Mouse (Mus musculus) brown adipose tissue, adult 24 weeks (tissue): Measurements from ENCODE around the gene Cpm. TPM values are rescaled to one million over a fixed set of nuclear protein-coding genes. Genes with fewer than 3 reads are reported as not detected.
"Not testable (repeated sequence)": the region's sequence is repeated elsewhere in the genome, so short reads cannot be mapped to it uniquely, and the experiment has no call there.

Experiments
- H3K27ac ChIP-seq: fragments of 200-500 bp; replicated peaks from 2 replicates; pipeline ENCODE4 v1.5.1; 2012; ENCODE audit warnings: low read depth, mild to moderate bottlenecking, low read length
- H3K4me1 ChIP-seq: fragments of 200-500 bp; 2 replicates; pipeline ENCODE4 v1.6.1; 2012; ENCODE audit warnings: low read length, mixed read lengths; ENCODE audit not compliant: control insufficient read depth, insufficient read depth, insufficient read length
- H3K4me3 ChIP-seq: fragments of 200-500 bp; 2 replicates; pipeline ENCODE4 v1.5.1; 2012; ENCODE audit warnings: low read depth, mild to moderate bottlenecking, low read length, moderate library complexity; ENCODE audit not compliant: insufficient read depth
- polyA plus RNA-seq: library from polyadenylated mRNA; stranded (reverse); fragments of >200 nt; gene quantifications from 2 replicates; pipeline ENCODE4 v1.2.4, GENCODE M21; 2012; ENCODE audit not compliant: missing spikeins, insufficient read depth, insufficient read length

Cpm gene
- polyA plus RNA-seq, 1 experiment: 1.1 TPM

DNA sequence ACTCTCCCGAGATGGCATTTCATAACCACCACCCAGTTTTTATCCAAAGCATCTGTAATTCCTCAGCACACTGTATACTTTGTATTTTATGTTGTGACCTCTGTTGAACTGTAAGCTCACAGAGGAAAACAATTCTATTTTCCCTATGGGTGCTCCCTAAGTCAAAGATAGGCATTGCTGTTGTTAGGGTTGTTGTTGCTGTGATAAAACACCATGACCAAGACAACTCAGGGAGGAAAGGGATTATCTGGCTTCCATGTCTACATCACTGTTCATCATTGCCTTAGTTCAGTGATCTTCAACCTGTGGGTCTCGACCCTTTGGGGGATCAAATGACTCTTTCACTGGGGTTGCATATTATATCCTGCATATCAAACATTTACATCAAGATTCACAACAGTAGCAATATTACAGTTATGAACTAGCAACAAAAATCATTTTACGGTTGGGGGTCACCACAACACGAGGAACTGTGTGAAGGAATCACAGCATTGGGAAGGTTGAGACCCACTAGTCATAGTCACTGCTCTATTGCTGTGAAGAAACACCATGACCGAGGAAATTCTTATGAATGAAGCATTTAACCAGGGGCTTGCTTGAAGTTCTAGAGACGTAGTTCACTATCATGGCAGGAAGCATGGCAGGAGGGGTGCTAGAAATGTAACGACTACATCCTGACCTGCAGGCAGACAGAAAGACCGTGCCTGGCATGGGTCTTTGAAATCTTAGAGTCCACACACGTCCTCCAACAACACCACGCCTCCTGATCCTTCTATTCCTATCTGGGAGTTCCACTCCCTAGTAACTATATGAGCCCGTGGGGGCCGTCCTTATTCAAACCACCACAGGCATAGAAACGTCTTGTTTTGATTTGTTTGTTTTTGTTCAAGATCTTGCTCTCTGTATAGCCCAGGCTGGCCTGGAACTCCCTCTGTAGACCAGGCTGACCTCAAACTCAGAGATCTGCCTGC lies 38.7 kb upstream of the Cpm start:
- H3K4me1 ChIP-seq: no peaks in the 10 kb centered on the region
- H3K4me3 ChIP-seq: no peak overlapping the region
- no peak overlapping the region for H3K27ac ChIP-seq

DNA sequence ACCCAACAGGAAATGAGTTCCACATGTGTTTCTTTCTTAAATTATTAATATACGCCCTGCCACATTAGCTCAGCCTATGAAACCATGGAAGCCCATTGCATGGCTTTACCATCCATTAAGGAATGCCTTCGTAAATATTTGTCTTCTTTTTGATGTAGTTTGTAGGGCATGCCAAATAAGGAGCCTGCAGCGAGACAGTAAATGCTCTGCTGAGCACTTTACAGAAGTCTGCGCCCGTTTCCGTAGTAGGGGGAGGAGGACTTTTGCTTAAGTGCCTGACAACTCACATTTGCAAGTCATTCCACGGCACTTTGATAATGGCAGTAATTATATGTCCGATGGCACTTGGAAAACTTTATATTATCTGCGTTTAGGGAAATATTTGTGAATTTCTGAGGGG lies 37.5 kb upstream of the Cpm start:
- H3K27ac ChIP-seq: no peak overlapping the region
- H3K4me3 ChIP-seq: no peak overlapping the region
- no peaks in the 10 kb centered on the region for H3K4me1 ChIP-seq

DNA sequence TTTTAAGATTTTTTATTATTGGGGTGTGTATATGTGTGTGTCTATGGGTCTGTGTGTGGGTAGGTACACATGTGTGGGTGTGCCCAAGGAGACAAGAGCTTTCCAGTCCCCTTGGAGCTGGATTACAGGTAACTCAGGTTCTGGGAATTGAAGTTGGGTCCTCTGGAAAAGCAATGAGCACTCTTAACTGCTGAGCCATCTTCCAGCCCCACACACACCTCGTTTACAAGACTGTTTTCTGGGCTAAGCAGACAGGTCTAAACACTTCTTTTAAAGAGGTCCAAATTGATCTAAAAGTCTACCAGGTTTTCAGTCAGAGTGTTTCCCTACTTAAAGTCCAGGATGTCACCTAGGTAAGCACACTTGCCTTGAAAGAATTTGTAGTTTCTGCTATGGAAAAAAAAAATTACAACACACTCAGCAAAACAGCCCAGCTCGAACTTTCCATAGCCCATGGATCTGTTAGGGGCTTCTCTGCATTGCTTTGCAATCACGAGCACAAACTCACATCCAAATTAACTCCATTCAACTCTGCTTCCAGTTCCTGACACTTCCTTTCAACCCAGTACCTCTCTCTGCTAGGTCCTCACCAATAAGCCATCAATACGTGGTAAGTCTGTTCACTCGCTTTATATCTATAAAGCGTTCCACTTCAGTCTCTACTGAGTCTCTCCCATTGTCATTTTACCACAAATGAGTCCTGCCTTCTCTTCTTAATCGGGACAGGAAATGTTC lies 36.8 kb upstream of the Cpm start:
- Histone ChIP-seq H3K27ac (no peak overlapping the region), H3K4me1 (no peaks in the 10 kb centered on the region), H3K4me3 (no peak overlapping the region)

DNA sequence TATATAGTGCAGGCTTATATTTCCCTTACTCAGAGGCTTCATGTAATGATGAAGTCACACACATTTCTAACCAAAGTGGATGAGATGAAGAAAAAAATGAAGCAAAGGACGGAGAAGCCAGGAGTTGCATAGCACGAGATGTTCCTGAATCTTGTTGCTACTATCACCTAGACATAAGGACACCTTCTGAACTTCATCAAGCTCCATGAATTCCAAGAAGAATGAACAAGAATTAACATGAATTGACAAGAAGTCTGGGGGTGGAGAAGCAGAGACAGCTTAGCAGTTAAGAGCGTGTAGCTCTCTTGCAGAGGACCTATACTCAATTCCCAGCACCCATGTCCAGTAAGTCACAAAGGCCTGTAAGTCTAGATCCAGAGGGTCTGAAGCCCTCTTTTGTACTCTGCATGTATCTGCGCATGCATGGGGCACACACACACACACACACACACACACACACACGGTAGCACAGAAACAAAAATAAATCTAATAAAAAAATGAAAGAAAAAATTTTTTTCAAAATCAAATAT lies 36.2 kb upstream of the Cpm start:
- Histone ChIP-seq H3K27ac (no peak overlapping the region), H3K4me1 (no peaks in the 10 kb centered on the region), H3K4me3 (no peak overlapping the region)

DNA sequence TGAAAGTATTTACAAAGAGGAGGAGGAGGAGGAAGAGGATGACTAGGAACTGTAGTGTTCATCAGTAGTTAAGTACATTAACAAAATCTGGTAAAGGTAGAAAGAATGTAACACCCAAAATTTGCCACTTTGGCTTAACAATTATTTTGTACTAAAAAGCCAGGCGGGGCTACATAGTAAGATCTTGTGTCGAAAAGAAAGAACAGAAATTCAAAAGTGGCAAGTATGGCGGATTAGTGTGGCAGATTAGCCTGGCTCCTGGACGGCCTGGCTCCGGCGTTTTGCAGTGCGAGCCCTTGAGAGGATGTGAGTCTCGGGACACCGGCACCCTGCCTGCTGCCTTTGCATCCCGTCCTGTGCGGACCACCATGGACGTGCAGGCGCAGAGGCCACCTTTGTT lies 35.4 kb upstream of the Cpm start:
- Histone ChIP-seq H3K4me1 (no peaks in the 10 kb centered on the region), H3K4me3 (no peak overlapping the region), H3K27ac (no peak overlapping the region)

GRCm38 (mm10) chr10:117594291-117594850 lies 34.9 kb upstream of the Cpm start:
- no peaks in the 10 kb centered on the region for H3K4me1 ChIP-seq
- no peak overlapping the region for H3K27ac ChIP-seq
- H3K4me3 ChIP-seq: no peak overlapping the region

DNA sequence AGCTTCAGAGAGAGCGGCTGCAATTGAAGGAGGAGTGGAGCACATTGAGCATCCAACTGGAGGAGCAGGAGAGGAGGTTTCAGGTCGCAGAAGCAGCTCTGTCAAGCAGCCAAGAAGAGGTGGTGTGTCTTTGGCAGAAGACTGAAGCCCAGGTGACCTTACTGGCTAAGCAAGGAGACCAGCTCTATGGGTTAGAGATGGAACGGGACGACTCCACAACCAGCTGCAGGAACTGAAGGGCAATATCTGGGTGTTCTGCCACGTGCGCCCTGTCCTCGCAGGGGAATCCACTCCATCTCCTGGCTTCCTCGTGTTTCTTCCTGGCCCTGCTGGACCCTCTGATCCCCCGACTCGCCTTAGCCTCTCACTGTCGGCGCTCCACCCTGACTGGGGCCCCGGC lies 34.4 kb upstream of the Cpm start:
- H3K27ac ChIP-seq: no peak overlapping the region
- no peaks in the 10 kb centered on the region for H3K4me1 ChIP-seq
- H3K4me3 ChIP-seq: no peak overlapping the region

GRCm38 (mm10) chr10:117595442-117596164 lies 33.7 kb upstream of the Cpm start:
- no peak overlapping the region for H3K27ac ChIP-seq
- H3K4me1 ChIP-seq: no peaks in the 10 kb centered on the region
- H3K4me3 ChIP-seq: no peak overlapping the region

DNA sequence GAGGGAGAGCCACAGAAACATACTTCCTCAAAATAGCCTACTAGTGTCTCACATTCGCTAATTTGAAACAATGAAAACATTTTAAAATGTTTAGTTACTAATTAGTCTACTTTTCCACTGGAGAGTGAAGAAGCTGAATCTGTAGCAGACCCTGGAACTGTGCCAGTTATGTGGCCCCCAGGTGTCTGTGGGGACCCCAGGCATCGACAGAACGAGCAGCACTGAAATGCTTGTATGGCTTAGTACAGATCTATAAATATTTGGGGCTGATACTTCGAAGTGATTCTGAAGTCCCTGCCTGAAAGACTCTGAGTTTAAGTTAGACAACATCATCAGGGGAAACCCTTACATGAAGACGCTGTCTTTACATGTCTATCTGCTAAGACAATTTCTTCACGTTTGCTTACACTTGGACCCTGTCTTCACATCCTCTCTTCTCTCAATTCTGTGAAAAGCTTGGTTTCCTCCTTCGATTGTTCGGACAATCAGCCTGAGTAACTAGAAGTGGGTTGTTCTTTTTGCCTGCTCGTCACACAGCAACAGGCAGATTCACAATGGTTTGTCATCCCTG lies 33.0 kb upstream of the Cpm start:
- Histone ChIP-seq H3K4me3 (no peak overlapping the region), H3K4me1 (no peaks in the 10 kb centered on the region), H3K27ac (no peak overlapping the region)

- H3K27ac ChIP-seq: no peak overlapping the region
- H3K4me1 ChIP-seq: no peaks in the 10 kb centered on the region
- H3K4me3 ChIP-seq: no peak overlapping the region
Measured at GRCm38 (mm10) chr10:117596771-117597324, 32.5 kb upstream of the Cpm start.

GRCm38 (mm10) chr10:117597371-117598265 lies 31.7 kb upstream of the Cpm start:
- H3K4me3 ChIP-seq, H3K4me1 ChIP-seq, H3K27ac ChIP-seq: not testable (repeated sequence)

DNA sequence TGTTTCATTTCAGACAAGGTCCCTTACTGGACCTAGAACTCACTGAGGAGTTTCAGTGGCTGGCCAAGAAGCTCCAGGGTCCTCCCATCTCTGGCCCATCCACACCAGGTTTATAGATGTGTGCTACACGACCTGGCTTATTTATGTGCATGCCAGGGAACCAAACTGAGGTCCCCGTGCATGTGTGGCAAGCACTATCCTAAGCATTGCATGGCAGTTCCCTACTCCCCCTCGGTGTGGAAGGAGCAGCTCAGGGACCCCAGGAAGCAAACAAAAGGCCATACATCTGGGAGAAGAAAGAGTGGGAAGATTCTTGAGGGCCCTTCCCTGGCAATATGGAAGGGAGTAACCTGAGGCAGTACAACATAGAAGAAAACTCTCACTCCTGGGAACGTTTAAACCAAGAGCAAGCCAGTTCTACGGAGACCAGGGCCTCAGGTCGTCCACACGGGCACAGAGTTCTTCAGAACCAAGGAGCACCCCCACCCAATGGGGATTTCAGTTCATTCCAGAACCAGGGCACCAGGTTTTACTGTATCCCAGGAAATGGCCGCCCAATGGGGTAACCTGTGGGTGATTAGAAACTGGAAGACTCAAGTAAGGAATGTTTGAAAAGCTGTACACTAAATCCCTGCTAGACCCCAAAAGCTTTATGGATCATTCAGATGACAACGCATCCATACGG lies 30.9 kb upstream of the Cpm start:
- H3K4me3 ChIP-seq: no peak overlapping the region
- no peak overlapping the region for H3K27ac ChIP-seq
- H3K4me1 ChIP-seq: no peaks in the 10 kb centered on the region

DNA sequence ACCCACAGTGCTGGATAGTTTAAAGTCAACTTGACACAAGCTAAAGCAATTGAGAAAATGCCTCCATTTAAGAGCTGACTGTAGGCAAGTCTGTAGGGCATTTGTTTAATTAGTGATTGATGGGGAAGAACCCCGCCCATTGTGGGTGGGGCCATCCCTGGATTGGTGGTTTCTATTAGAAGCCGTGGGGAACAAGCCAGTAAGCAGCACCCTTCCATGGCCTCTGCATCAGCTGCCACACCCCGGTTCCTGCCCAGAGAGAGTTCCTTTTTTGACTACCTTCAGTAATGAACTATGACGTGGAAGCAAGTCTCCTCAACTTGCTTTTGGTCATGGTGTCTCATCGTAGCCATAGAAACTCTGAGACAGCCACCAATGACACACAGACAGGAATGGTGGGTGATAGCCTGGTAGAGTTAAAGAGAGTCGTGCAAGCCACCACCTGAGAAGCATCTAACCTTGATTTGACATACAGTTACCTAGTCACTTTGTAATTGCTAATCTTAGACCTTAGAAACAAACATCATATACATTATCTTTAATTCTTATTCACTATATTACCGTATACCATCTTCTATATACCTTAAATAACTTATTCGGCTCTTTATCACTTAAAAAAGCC lies 30.2 kb upstream of the Cpm start:
- H3K27ac ChIP-seq, H3K4me1 ChIP-seq, H3K4me3 ChIP-seq: not testable (repeated sequence)
